Mouse (Mus musculus): ENCODE results near the gene Defb33.

The Defb33 gene

DNA sequence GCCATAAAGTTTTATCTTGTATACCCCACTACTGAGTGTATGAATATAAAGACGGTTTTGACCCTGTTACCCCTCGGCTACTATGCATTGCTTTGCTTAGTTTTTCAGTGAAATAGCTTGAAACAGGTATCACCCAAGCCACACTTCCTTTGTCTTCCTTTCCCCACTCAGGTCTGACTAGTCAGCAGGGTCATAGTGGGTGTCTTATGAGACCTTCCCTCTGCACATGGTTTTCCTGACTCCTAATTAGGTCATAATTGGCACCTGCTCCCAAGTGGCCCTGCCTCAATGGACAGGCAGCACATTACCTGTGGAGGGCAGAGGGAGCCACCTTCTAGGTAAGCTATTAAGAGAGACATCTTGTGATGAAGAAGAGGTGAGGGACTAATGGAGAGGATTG, at the start of gene Defb33:
Gene Defb33 (plus strand): TSS at position 301 of the 400 bp plus-strand sequence.
- no peak for DNase-seq

DNA sequence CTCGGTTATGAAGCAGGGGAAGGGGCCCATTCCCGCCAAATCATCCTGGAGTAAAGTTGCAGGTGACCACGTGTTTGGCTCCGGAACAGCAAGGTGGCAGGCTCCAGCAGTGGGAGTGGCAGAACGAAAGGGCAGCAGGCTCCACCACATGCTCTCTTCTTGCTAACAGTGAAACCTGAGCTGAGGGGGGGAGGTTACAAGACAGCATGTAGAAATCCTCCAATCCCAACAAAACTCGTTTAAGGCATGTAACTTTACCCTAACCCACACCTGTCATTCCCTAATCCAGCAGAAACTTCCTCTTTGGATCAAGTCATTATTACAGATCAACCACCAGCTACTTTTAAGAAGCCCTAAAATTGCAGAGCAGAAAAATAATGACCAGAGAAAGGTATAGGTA, 17.9 kb upstream of the Defb33 start:
- DNase-seq = no peak

GRCm38 (mm10) chr8:20902527-20902926, 10.1 kb downstream of the Defb33 start, which contains the start of gene Gm15056:
TSS of gene Gm15056 (minus strand) at chr8:20902627.
- no peak for DNase-seq

- DNase-seq = no peak
Measured at GRCm38 (mm10) chr8:20907119-20907518, 14.7 kb downstream of the Defb33 start.

- no peak for DNase-seq
Measured at GRCm38 (mm10) chr8:20908256-20908655, 15.8 kb downstream of the Defb33 start.

GRCm38 (mm10) chr8:20912288-20912687, 19.8 kb downstream of the Defb33 start:
- DNase-seq = no peak

GRCm38 (mm10) chr8:20921971-20922370, 29.5 kb downstream of the Defb33 start, which contains the start of gene Gm6040:
TSS of gene Gm6040 (minus strand) at chr8:20922071.
- no peak for DNase-seq

DNA sequence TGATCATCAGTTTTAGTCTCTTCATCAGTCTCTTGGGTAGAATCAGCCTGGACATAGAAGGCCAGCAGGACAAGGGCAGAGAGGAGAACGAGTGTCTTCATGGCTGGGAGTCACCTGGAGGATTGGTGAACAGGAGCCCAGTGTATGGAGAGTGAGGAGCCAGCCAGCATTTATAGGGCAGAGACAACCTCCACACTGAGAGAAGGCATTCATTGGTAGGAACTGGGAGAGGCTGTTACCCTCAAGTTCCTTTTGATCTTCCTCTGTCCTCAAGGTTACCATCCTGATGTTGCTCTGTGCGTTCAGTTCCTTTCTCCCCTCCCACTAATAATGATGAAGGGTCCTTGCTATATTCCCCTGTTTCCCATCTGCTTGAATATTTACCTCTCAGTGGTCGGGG, 52.1 kb downstream of the Defb33 start, which contains the start of gene AY761185:
Gene AY761185 (minus strand): TSS at position 101 of the 400 bp plus-strand sequence.
- no peak for DNase-seq

Measured in thymus, postnatal 36 days (tissue).